Mouse (Mus musculus) brown adipose tissue, adult 24 weeks (tissue): ENCODE data around the gene Obsl1. TPM values are rescaled to one million over a fixed set of nuclear protein-coding genes. Genes with fewer than 3 reads are reported as not detected.

Experiments
- H3K27ac ChIP-seq: fragments of 200-500 bp; replicated peaks from 2 replicates; pipeline ENCODE4 v1.5.1; 2012; ENCODE audit warnings: low read depth, mild to moderate bottlenecking, low read length
- H3K4me1 ChIP-seq: fragments of 200-500 bp; 2 replicates; pipeline ENCODE4 v1.6.1; 2012; ENCODE audit warnings: low read length, mixed read lengths; ENCODE audit not compliant: control insufficient read depth, insufficient read depth, insufficient read length
- H3K4me3 ChIP-seq: fragments of 200-500 bp; 2 replicates; pipeline ENCODE4 v1.5.1; 2012; ENCODE audit warnings: low read depth, mild to moderate bottlenecking, low read length, moderate library complexity; ENCODE audit not compliant: insufficient read depth
- polyA plus RNA-seq: library from polyadenylated mRNA; stranded (reverse); fragments of >200 nt; gene quantifications from 2 replicates; pipeline ENCODE4 v1.2.4, GENCODE M21; 2012; ENCODE audit not compliant: missing spikeins, insufficient read depth, insufficient read length

The Obsl1 gene
- polyA plus RNA-seq, 1 experiment = 0.87 TPM

- Histone ChIP-seq H3K4me1 (no peaks in the 10 kb centered on the region), H3K27ac (no peak overlapping the region), H3K4me3 (no peak overlapping the region)
Observed at GRCm38 (mm10) chr1:75443247-75444024, 62.8 kb downstream of the Obsl1 start.

DNA sequence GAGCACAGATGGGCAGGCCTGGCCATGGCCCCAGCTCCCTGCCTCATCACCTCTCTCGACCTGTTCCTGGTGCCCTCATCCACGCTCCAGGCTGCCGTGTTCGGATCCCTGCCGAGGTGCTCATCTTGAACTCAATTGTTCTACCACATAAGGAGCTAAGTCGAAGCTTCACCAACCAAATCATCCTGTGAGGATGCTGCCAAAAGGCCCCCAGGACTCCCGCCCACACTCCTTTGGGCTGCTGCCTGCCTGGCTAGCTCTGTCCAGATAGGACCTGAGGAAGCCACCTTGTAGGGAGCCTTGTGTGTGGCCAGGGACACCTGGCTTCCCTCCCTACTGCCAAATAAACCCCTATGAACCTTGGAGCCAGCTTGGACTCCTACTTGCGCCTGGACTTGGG, 63.4 kb downstream of the Obsl1 start:
- Histone ChIP-seq H3K4me1 (no peaks in the 10 kb centered on the region), H3K27ac (no peak overlapping the region), H3K4me3 (no peak overlapping the region)

DNA sequence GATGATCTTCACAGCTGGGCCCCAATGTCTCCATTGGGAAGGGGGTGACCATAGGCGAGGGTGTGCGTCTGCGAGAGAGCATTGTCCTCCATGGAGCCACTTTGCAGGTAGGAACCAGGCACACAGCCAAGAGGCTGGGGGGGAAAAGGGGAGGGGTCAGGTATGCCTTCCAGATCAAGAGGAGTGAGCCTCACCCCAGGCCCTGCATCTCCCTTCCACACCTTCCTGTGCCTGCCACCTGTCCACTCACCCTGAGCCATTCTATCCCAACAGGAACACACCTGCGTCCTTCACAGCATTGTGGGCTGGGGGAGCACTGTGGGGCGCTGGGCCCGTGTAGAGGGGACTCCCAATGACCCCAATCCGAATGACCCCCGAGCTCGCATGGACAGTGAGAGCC, 64.1 kb downstream of the Obsl1 start:
- Histone ChIP-seq H3K27ac (no peak overlapping the region), H3K4me1 (no peaks in the 10 kb centered on the region), H3K4me3 (no peak overlapping the region)

DNA sequence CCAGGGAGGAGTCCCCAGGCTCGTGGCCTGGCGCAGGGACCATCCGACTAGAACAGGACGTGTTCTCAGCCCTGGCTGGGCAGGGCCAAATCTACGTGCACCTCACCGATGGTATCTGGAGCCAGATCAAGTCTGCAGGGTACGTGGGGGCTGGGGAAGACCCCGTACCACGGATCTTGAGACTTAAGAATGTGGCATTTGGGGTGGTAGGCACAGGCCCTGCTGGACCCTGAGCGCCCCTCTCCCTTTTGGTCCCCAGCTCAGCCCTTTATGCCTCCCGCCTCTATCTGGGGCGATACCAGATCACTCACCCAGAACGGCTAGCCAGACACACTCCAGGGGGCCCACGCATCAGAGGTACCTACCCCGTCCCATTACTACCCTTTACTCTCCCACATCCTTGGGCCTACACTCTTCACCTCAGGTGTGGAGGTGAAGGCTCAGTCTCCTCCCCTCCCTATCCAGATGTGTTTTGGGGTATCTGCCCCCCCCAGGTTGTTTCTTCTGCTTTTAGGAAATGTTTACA, 64.7 kb downstream of the Obsl1 start:
- Histone ChIP-seq H3K4me3 (no peak overlapping the region), H3K4me1 (no peaks in the 10 kb centered on the region; the same call in 1 of the 2 replicates), H3K27ac (no peak overlapping the region)

GRCm38 (mm10) chr1:75440661-75441060, 65.6 kb downstream of the Obsl1 start:
- Histone ChIP-seq H3K4me3 (no peak overlapping the region), H3K27ac (no peak overlapping the region), H3K4me1 (peaks cover 2% of the 10 kb centered on the region; the same call in 1 of the 2 replicates)

DNA sequence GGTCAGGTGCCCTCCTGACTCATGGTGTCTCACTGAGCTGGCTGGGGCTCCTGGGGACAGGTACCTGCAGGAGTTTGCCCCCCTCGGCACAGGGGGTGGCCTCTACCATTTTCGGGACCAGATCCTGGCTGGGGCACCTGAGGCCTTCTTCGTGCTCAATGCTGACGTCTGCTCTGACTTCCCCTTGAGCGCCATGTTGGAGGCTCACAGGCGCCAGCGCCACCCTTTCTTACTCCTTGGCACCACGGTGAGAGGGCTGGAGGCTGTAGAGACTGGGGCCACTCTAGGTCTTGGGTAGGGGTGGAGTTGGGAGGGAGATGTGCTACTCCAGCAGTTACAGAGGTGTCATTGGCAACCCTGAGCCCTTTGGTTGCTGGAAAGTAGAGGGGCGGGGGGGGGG, 67.5 kb downstream of the Obsl1 start:
- H3K27ac ChIP-seq = no peak overlapping the region
- peaks cover 2% of the 10 kb centered on the region; the same call in 1 of the 2 replicates for H3K4me1 ChIP-seq
- H3K4me3 ChIP-seq = no peak overlapping the region

GRCm38 (mm10) chr1:75435475-75436328, 70.5 kb downstream of the Obsl1 start, which contains the start of gene Gmppa:
Gene Gmppa, plus strand, starts transcription at chr1:75435930.
- Histone ChIP-seq H3K4me1 (peaks cover 2% of the 10 kb centered on the region; the same call in 1 of the 2 replicates), H3K27ac (peak within 1 kb of the TSS; percentile 45), H3K4me3 (peak within 1 kb of the TSS; percentile 72)

Other genes starting within 250 kb of the Obsl1 start
- not detected in 2 replicates for gene Ptprn, start 241.9 kb downstream of the Obsl1 start, polyA plus RNA-seq
- not detected in 2 replicates for gene Resp18, start 228.0 kb downstream of the Obsl1 start, polyA plus RNA-seq
- gene Dnpep, start 188.5 kb downstream of the Obsl1 start, polyA plus RNA-seq = 72.6 and 86.4 TPM in 2 replicates
- 68.8 and 75.5 TPM in 2 replicates for gene Des, start 146.1 kb downstream of the Obsl1 start, polyA plus RNA-seq
- 5.7 and 11.3 TPM in 2 replicates for gene Speg, start 131.2 kb downstream of the Obsl1 start, polyA plus RNA-seq
- gene Gmppa, start 70.5 kb downstream of the Obsl1 start, polyA plus RNA-seq = 31.6 and 47.1 TPM in 2 replicates
- gene Asic4, start 56.0 kb downstream of the Obsl1 start, polyA plus RNA-seq = not detected in 2 replicates
- 3.5 and 5.8 TPM in 2 replicates for gene Chpf, start 27.1 kb downstream of the Obsl1 start, polyA plus RNA-seq
- gene Tmem198, start 26.9 kb downstream of the Obsl1 start, polyA plus RNA-seq = not detected in 2 replicates
- gene Inha, start 625 bp upstream of the Obsl1 start, polyA plus RNA-seq = not detected in 2 replicates
- gene Stk11ip, start 15.1 kb upstream of the Obsl1 start, polyA plus RNA-seq = 3.7 and 5.2 TPM in 2 replicates
- gene Slc4a3, start 39.8 kb upstream of the Obsl1 start, polyA plus RNA-seq = 2.3 and 3.3 TPM in 2 replicates